Mouse (Mus musculus) liver, embryonic 14.5 days (tissue): ENCODE data around the gene Ccdc91. TPM values are rescaled to one million over a fixed set of nuclear protein-coding genes. Genes with fewer than 3 reads are reported as not detected.

Experiments used
- ATAC-seq: fragments of 200-750 bp; cut with Nextera tagmentation; 2 replicates; pipeline ENCODE4 v1.8.0; 2017; ENCODE audit warnings: moderate number of reproducible peaks, mild to moderate bottlenecking, moderate library complexity; ENCODE audit not compliant: insufficient read depth
- DNase-seq, 3 experiments: peaks; one replicate each; pipeline ENCODE4 v3.0.0-alpha.2; 2012 to 2013; ENCODE audit warnings: low read depth in 3 of 3, low spot score in 3 of 3
- H3K27ac ChIP-seq: fragments of 300-500 bp; sonication (generic); 2 replicates; pipeline ENCODE4 v1.5.1; 2014; ENCODE audit warnings: moderate library complexity, mild to moderate bottlenecking, control low read depth, inconsistent platforms
- H3K27me3 ChIP-seq: fragments of 300-500 bp; sonication (generic); 2 replicates; pipeline ENCODE4 v1.6.1; 2014; ENCODE audit warnings: mild to moderate bottlenecking, low read length, moderate library complexity; ENCODE audit not compliant: control insufficient read depth, insufficient read depth
- H3K36me3 ChIP-seq: fragments of 300-500 bp; sonication (generic); replicated peaks from 2 replicates; pipeline ENCODE4 v1.6.1; 2014; ENCODE audit warnings: low read depth; ENCODE audit not compliant: control insufficient read depth, insufficient read depth
- H3K4me1 ChIP-seq, 2 experiments: fragments of 200-500 bp in 1 of 2; fragments of 300-500 bp in 1 of 2; sonication (generic) in 1 of 2; replicated peaks; 2 replicates each; pipeline ENCODE4 v1.6.1; 2012 to 2014; ENCODE audit warnings: antibody characterized with exemption in 1 of 2, inconsistent platforms in 1 of 2, low read length in 1 of 2; ENCODE audit not compliant: control insufficient read depth in 2 of 2, insufficient read depth in 2 of 2
- H3K4me2 ChIP-seq: fragments of 300-500 bp; sonication (generic); 2 replicates; pipeline ENCODE4 v1.6.1; 2014; ENCODE audit warnings: low read depth, mild to moderate bottlenecking, control low read depth, moderate library complexity
- H3K4me3 ChIP-seq, 2 experiments: fragments of 200-500 bp in 1 of 2; fragments of 300-500 bp in 1 of 2; sonication (generic) in 1 of 2; 2 replicates each; pipeline ENCODE4 v1.5.1; 2012 to 2014; ENCODE audit warnings: low read depth in 2 of 2, low read length in 2 of 2, mild to moderate bottlenecking in 2 of 2, control low read depth in 1 of 2, inconsistent platforms in 1 of 2, moderate library complexity in 1 of 2; ENCODE audit not compliant: insufficient read depth in 1 of 2
- H3K9ac ChIP-seq: fragments of 300-500 bp; sonication (generic); replicated peaks from 2 replicates; pipeline ENCODE4 v1.6.1; 2014; ENCODE audit warnings: mild to moderate bottlenecking, control low read depth, moderate library complexity
- H3K9me3 ChIP-seq: fragments of 300-500 bp; sonication (generic); 2 replicates; pipeline ENCODE4 v1.6.1; 2016; ENCODE audit warnings: low read length, mixed read lengths; ENCODE audit not compliant: control insufficient read depth
- CTCF ChIP-seq: IDR thresholded peaks from 2 replicates; pipeline ENCODE4 v1.5.1; 2016; ENCODE audit warnings: antibody characterized with exemption, low read depth, control low read depth
- EP300 ChIP-seq: IDR thresholded peaks from 2 replicates; pipeline ENCODE4 v1.6.1; 2016; ENCODE audit warnings: antibody characterized with exemption, low read depth
- WGBS: fragments of 180-500 bp; shearing (Covaris S2); extraction: QIAGEN DNeasy Blood & Tissue Kit; methylation state at CpG from one replicate; pipeline ENCODE4 v1.1.7; 2014; ENCODE audit not compliant: insufficient replicate concordance; 5-methylcytosine and 5-hydroxymethylcytosine counted together
- polyA plus RNA-seq, 2 experiments: library from polyadenylated mRNA; depleted of rRNA in 1 of 2; stranded (reverse) in 1 of 2; unstranded in 1 of 2; fragments of >200 nt; fragmentation: Nextera tagmentation in 1 of 2; extraction: Ambion mirVana in 1 of 2; gene quantifications; 2 replicates each; pipeline versions ENCODE4 v1.2.1 to v1.2.3; 2012 to 2014

Gene Ccdc91
- polyA plus RNA-seq, 2 experiments, result 3.1 to 3.9 TPM

GRCm38 (mm10) chr6:147506074-147506473 is 30.4 kb downstream of the Ccdc91 start:
- DNase-seq, result no peak
- Histone ChIP-seq H3K9me3 (no peaks in the 10 kb centered on the region), H3K4me1 (no peaks in the 10 kb centered on the region), H3K27ac (no peak overlapping the region), H3K9ac (no peak overlapping the region), H3K36me3 (no peaks in the 10 kb centered on the region), H3K4me2 (no peak overlapping the region), H3K4me3 (no peak overlapping the region), H3K27me3 (no peaks in the 10 kb centered on the region)
- no peak for ATAC-seq
- 70% methylated on average over 9 of the region's 9 CpGs for WGBS
- TF ChIP-seq CTCF (no peak), EP300 (no peak)

- 79% methylated on average over 10 of the region's 10 CpGs for WGBS
- no peaks in the 10 kb centered on the region for H3K4me1 ChIP-seq
- H3K9ac ChIP-seq, result no peak overlapping the region
- no peak overlapping the region for H3K27ac ChIP-seq
- H3K4me2 ChIP-seq, result no peak overlapping the region
- no peaks in the 10 kb centered on the region for H3K27me3 ChIP-seq
- no peaks in the 10 kb centered on the region for H3K9me3 ChIP-seq
- ATAC-seq, result no peak
- DNase-seq, result no peak
- H3K4me3 ChIP-seq, result no peak overlapping the region
- no peaks in the 10 kb centered on the region for H3K36me3 ChIP-seq
- TF ChIP-seq EP300 (no peak), CTCF (no peak)
These were observed 30.9 kb downstream of the Ccdc91 start for GRCm38 (mm10) chr6:147506496-147506895.

DNA sequence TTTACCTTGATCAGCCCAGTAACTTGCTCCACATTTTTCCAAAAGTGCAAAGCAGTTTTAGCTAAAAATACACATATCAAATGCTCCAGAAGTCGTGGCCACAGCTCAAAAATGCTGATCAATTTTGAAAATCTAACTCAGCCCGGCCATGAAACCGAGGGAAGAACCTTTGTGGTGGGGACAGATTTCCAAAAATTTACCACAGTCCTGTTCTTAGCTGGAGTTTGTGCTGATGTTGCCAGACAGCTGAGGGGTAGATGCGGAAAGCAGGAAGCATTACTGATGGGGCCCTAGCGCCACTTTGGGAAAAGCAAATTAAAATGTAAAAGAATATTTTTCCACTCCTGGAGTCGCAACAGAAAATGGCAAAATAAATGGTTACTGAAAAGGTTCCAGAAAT is 31.6 kb downstream of the Ccdc91 start:
- Histone ChIP-seq H3K4me3 (no peak overlapping the region), H3K4me1 (no peaks in the 10 kb centered on the region), H3K9me3 (no peaks in the 10 kb centered on the region), H3K27me3 (no peaks in the 10 kb centered on the region), H3K27ac (no peak overlapping the region), H3K9ac (no peak overlapping the region), H3K36me3 (no peaks in the 10 kb centered on the region), H3K4me2 (no peak overlapping the region)
- TF ChIP-seq CTCF, result no peak
- DNase-seq (no peak), ATAC-seq (no peak)
- 64% methylated on average over 6 of the region's 6 CpGs for WGBS

DNA sequence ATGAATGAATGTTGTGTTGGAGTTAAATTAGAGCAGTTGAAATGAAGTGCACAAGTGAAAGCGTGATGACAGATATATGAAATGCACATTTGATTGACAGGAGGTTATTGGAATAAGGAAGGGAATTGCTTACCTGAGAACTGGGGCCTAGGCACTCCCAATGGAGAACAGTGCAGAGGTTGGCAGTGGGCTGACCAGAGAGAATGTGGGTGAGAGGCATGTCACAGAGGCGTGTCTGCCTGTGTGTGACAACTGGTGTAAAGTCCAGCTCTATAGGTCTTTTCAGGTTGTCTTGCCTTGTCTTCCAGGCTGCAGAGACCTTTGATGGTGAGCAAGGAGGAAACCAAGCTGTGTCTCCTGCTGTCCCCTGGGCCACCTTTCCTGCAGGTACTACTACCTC is 34.9 kb downstream of the Ccdc91 start:
- H3K9me3 ChIP-seq, result no peaks in the 10 kb centered on the region
- H3K27me3 ChIP-seq, result no peaks in the 10 kb centered on the region
- no peaks in the 10 kb centered on the region for H3K36me3 ChIP-seq
- no peak for ATAC-seq
- no peak overlapping the region for H3K4me3 ChIP-seq
- no peak overlapping the region for H3K27ac ChIP-seq
- WGBS, result 48% methylated on average over 2 of the region's 2 CpGs
- H3K9ac ChIP-seq, result no peak overlapping the region
- H3K4me1 ChIP-seq, result no peaks in the 10 kb centered on the region
- TF ChIP-seq EP300 (no peak), CTCF (no peak)
- no peak for DNase-seq
- no peak overlapping the region for H3K4me2 ChIP-seq

- TF ChIP-seq EP300, result no peak
- no peak for TF ChIP-seq CTCF
- ATAC-seq (no peak), DNase-seq (no peak)
- no peaks in the 10 kb centered on the region for H3K36me3 ChIP-seq
- no peak overlapping the region for H3K4me2 ChIP-seq
- H3K9ac ChIP-seq, result no peak overlapping the region
- H3K4me1 ChIP-seq, result no peaks in the 10 kb centered on the region
- no peak overlapping the region for H3K4me3 ChIP-seq
- 57% methylated on average over 8 of the region's 8 CpGs for WGBS
- no peak overlapping the region for H3K27ac ChIP-seq
- no peaks in the 10 kb centered on the region for H3K9me3 ChIP-seq
- no peaks in the 10 kb centered on the region for H3K27me3 ChIP-seq
These were observed 42.3 kb downstream of the Ccdc91 start for GRCm38 (mm10) chr6:147517909-147518308.

DNA sequence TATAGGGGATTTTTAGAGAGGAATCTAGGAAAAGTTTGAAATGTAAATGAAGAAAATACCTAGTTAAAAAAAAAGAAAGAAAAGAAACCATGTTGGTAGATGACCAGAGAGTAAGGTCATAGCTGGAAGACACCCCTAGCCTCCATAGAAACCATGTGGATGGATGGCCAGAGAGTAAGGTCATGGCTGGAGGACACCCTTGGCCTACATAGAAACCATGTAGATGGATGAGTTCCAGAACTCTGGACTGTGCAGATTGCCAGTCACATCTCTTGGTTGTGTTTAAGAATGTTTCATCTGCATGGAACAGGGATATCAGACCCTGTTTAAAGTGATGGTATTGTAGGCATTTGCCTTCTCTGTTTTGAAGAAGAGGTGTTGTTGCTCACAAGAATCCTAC is 49.6 kb downstream of the Ccdc91 start:
- TF ChIP-seq CTCF (no peak), EP300 (no peak)
- H3K9ac ChIP-seq, result no peak overlapping the region
- no peaks in the 10 kb centered on the region for H3K27me3 ChIP-seq
- H3K36me3 ChIP-seq, result no peaks in the 10 kb centered on the region
- no peaks in the 10 kb centered on the region for H3K4me1 ChIP-seq
- H3K4me2 ChIP-seq, result no peak overlapping the region
- DNase-seq (no peak), ATAC-seq (no peak)
- H3K9me3 ChIP-seq, result no peaks in the 10 kb centered on the region
- no peak overlapping the region for H3K27ac ChIP-seq
- H3K4me3 ChIP-seq, result no peak overlapping the region
